Mouse (Mus musculus) CD4-positive, CD25-positive, alpha-beta regulatory T cell, adult 2 months (primary cell): ENCODE data around the gene Dmac2.
"Not testable (repeated sequence)": the region's sequence is repeated elsewhere in the genome, so short reads cannot be mapped to it uniquely, and the experiment has no call there.

Experiments
- DNase-seq: peaks from one replicate; pipeline ENCODE4 v3.0.0-alpha.2; 2012; ENCODE audit warnings: low read depth, low spot score

The Dmac2 gene

DNA sequence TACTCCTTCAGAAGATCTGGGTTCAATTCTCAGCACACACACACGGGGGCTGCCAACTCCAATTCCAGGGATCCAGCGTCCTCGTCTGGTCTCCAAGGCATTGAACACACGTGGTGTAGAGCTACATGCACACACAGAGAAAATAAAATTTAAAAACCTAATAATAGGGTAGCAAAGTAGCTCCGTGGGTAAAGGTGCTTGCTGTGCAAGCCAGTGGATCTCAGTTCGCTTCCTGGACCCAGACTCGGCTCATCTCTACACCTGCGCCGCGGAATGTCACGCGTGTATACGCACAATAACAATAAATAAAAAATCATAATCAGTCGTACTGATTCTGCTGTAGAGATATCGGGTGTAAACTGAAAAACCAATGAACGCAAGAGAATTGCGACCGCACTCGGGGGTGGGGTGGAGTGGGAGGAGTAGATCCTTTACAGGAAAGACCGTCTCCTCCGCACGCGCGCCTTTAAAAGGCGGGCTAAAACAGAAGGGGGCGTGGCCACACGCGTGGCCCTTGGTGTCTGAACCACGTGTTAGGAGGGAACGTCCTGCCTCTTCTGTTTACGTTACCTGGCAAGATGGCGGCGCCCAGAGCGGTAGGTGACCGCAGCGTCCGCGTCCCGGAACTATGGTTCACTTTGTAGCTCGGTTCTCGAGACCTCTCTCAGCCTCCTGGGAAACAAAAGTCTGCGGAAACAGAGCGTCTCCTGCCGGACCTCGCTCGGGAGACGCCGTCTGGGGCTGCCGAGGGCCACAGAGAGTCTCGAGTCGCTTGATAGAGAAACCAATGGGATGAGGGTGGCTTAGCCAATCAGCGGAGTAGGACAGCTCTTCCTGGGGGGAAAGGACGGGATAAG lies at the start of gene Dmac2:
TSS of gene Dmac2 (plus strand) at position 550 of the 857 bp plus-strand sequence.
- peak; percentile 97 for DNase-seq

- DNase-seq = not testable (repeated sequence)
Measured at GRCm38 (mm10) chr7:25573806-25574205, 45.4 kb upstream of the Dmac2 start.

GRCm38 (mm10) chr7:25575105-25575504 lies 44.1 kb upstream of the Dmac2 start:
- DNase-seq = no peak

GRCm38 (mm10) chr7:25575870-25576269 lies 43.3 kb upstream of the Dmac2 start:
- peak; percentile 51 for DNase-seq

DNA sequence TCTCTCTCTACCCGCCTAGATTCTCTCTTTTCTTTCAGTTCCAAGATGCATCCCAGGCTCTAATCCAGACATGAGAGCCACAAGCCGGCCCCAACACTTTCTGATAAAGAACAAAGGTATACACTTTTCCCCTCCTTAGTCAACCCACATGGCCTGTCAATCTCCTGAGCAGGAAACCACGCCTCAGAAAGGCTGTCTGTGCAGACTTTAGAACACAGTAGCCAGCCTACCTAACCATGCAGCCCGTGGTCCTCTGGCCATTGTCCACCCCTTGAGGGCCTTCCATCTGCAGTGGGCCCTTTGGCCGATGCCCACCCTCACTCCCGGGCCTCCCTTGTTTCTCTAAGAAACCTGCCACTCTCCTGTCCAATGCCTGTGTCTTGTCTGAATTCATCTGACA lies 42.9 kb upstream of the Dmac2 start:
- peak; percentile 49 for DNase-seq

DNA sequence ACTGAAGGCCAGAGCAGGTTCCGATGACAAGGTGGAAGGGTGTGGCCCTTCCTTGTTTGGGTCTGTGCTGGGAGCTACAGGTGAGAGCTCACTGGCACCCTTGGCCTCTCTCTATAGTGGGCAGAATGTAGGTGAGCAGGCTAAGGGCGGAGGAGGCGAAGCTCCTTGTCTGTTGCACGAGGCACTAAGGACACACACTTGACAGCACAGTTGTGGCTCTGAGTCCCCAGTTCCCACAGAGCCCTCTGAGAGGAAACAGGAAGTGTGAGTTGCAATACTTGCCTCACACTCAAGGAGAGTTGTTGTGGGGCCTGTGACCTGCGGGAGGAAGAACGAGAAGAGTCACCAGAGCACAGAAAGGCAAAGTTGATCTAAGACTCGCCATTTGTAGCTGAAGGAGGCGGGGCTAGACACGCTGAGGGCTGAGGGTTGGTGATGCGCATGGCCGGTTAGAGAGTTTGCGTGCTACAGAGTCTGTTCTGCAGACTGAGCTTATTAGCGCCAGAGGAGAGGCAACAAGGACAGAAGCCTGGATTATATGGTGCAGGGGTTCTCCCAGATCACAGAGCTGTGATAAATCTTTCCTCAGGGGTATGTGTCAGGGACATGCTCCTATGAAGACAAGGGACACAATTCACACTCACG lies 42.3 kb upstream of the Dmac2 start:
- peak; percentile 68 for DNase-seq

DNA sequence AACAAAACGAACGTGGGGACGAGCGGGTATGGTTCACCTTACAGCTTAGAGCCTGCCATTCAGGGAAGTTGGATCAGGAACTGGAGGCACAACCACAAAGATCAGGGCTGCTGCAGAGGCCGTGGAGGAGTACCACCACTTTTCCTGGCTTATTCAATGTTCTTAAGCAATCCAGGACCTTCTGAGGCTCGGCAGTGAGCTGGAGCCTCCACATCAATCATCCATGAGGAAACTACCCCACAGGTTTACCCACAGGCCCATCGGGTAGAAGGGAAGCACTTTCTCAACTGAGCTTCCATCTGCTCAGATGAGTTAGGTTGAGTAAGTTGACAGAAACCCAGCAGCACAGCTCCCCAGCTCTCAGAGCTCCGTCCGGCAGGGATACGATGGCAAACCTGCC lies 39.8 kb upstream of the Dmac2 start:
- DNase-seq = no peak

DNA sequence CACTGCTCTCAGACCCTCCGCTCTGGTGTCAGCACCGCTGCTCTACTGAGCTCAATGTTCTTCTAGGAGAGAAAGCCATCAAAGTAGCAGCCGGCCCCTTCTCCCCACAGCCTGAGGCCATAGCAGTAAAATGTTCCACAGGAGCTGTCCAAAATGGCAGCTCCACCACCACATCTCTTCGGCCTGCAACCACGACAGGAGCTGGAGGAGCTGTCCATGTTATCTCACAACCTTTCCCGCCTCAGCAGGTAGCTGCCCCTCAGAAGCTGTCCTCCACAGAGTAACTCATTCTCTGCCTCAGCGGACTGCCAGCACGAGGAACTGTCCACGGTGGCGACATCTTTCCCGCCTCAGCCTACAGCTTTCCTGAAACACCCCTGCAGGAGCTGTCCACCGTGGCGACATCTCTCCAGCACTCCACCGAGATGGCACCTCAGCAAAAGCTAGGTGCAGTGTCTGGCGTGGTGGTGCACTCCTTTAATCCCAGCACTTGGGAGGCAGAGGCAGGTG lies 36.9 kb upstream of the Dmac2 start:
- DNase-seq = no peak

DNA sequence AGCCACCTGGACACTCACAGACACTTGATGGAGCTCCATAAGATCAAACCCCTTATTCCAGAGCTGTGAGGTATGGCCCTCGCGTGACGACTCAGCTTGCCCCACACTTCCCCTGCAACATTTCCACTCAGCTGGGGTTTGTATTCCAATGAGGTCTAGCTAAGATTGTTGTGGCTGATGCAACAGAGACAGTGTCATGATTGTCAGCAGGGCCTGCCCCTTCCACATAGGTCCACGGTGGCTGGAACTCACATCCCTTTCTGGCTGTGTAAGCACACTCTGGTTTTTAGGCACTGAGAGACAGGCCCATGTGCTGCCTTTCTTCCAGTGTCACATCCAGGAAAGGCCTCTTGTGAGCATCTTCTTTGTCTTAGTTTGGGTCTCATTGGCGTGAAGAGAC lies 34.6 kb upstream of the Dmac2 start:
- DNase-seq = no peak

GRCm38 (mm10) chr7:25585351-25586204 lies 33.6 kb upstream of the Dmac2 start:
- no peak for DNase-seq

DNA sequence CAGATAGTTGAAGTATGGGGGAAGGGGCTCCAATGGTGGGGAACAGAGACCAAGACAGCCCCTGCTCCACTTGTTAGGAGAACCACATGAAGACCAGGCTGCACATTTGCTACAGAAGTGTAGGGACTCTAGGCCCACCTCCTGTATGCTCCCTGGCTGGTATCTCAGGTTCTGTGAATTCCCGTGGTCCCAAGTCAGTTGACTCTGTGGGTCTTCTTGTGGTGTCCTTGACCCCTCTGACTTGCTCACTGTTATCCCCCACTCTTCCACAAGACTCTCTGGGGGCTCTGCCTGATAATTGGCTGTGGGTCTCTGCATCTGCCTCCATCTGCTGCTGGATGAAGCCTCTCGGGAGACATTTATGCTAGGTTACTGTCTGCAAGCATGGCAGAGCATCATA lies 28.0 kb upstream of the Dmac2 start:
- no peak for DNase-seq

- no peak for DNase-seq
Measured at GRCm38 (mm10) chr7:25593859-25594258, 25.4 kb upstream of the Dmac2 start.

DNA sequence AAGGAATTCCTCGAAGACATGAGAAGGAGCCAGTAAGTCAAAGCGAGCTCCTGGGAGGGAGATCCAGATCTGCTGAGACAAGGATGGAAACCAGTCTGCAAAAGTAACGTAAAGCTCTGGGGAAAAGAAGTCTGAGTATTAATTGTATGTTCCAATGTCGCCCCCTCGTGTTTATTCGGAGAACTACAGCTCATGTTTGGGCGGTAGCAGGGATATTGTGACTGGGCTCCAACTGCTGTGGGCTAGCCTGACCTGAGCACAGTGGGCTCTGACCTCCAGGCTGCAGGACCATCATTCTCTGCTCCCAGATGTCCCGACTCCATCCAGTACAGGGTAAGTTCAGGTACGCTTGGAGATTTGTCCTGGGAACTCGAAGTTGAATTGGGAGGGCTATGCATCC lies 19.6 kb upstream of the Dmac2 start:
- DNase-seq = peak; percentile 83

DNA sequence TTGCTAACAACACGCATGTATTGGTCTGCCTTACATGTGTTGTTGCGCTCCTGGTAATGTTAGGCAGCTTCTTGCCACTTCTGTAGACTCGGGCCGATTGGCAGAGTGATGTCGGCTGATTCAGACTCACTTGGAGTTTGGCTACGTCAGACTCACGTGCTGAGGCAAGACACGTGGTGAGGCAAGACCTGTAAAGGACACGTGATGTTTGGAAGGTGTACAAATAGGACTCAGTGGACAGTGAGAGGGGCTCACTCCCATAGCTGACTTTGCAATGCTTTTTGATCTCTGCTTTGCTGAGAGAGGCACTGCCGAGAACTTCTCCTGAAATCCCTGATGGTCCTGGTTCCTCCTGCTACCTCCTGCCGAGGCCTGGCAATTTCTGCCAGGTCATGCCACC lies 18.5 kb upstream of the Dmac2 start:
- DNase-seq = no peak

GRCm38 (mm10) chr7:25601346-25601745 lies 17.9 kb upstream of the Dmac2 start:
- DNase-seq = no peak

DNA sequence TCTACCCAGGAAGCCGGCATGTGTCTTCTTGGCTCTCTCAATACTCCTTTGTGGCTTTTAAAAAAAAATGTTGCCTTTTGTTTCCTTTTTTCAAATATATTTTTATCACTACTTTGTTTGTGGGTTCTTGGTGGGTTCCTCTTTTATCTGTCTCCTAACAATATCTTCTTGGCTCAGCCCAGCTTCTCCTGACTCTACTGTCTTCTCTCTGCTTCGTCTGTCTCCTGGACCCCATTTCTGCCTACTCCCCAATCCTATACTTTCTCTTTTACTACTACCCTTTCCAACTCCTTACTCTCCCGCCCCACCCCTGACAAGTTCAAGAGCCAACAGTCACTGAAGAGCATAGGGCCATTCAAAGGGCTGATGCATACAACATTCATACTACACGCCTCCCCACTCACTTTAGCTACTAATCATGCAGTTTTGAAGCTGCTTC lies 12.6 kb upstream of the Dmac2 start:
- DNase-seq = no peak

- no peak for DNase-seq
Measured at GRCm38 (mm10) chr7:25607196-25607595, 12.0 kb upstream of the Dmac2 start.

DNA sequence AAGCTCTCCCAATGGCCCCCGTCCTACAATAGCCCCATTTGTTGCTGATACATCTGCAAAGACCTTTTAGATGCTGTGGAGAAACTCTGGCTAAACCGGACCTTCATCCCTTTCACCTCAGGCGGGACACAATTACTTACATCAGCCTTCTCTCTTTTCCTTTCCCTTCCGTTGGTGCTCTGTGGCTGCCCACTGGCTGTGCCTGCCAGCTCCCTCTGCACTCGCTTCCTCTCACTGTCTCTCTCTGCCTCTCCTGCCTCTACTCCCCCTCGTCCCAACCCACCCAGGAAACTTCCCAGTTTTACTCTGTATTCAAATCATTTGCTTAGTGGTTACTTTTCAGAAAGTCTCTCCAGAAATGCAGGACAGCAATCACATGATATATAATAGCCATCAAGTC lies 9.2 kb upstream of the Dmac2 start:
- DNase-seq = no peak

DNA sequence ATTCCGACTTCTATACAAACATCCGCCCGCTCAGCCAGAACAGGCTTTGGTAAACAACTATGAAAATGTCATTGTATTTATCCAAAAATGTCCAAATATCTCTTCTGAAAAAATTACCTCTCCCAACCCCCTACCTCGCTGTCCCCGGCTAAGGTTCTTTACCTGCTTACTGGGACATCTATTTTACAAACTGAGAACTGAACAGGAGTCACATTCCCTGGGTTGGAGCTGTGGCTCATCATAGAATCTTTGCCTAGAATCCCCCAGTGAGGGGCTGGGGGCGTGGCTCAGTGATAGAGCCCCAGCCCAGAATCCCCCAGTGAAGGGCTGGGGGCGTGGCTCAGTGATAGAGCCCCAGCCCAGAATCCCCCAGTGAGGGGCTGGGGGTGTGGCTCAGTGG lies 7.7 kb upstream of the Dmac2 start:
- DNase-seq = no peak

DNA sequence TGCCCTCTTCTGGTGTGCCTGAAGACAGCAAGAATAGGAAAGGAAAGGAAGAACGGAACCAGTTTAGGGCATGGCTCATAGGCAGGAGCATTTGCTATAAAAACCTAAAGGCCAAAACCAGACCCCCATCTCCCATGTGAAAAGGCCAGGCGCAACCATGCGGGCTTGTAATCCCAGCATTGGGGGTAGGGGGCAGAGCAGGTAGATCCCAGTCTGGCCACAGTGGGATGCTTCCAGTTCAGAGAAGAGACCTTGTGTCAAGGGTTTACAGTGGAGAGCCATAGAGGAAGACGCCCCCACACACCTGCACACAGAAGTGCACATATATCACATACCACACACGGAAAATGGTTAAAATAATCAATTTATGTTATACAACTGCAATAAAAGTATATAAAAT lies 5.1 kb upstream of the Dmac2 start:
- DNase-seq = no peak

DNA sequence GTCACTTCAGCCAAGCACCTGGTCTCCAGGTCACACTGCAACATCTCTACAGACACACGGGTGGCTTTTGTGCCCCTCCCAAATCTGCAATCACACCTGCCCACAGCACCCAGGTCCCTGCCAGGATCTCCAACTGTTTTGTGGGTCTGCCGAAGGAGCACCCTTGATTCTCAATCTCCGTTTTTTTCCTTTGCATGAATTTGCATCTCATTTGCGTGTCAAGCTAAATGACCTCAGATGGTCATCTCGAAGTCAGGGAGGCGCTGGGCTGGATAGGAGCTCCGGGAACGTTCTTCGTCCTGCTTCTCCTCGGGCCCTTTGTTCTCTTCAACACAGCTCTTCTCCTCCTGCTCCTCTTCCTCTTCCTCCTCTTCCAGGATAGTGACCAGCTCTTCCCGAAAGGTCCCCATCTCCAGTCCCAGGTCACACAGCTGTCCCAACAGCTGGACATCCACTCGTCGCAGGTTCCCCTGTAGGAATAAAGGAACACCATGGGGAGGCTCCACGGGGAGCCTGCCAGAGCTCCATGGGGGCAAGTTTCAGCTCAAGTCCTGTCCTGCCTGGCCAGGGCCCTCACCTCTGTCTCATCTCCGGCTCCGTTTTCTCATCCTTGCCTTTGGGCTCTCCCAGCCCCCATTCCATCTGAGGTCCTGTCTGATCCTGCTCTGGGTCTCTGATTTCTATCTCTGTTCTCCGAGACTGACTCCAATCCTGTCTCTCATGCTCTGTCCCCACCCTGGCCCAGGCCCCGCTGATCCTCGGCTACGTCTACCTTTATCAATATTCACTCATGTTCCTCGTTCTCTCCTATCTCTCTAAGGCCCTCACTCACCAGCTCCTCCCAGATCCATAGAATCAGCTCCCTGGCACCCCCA lies 4.1 kb upstream of the Dmac2 start:
- no peak for DNase-seq
